Mouse (Mus musculus) T-helper 17 cell (primary cell): ENCODE measurements around the gene Gm28308.

Experiments
- in situ Hi-C, 2 experiments: fragments of 300-600 bp; cut with MboI, MseI; formaldehyde crosslinking; loops; 1 replicate in 1 of 2; 2 replicates in 1 of 2; pipeline ENCODE4 v1.15.1; 2025; ENCODE audit warnings: high pct_unique_total_duplicates in 2 of 2

Gene Gm28308

GRCm38 (mm10) chr6:52160511-52161335 lies 52.4 kb downstream of the Gm28308 start:
- in situ Hi-C loops: no loop called here

- in situ Hi-C loops: no loop called here
Measured at GRCm38 (mm10) chr6:52159979-52160378, 53.2 kb downstream of the Gm28308 start.

GRCm38 (mm10) chr6:52159164-52159761 lies 53.9 kb downstream of the Gm28308 start:
- in situ Hi-C loops: no loop called here

GRCm38 (mm10) chr6:52158276-52159051 lies 54.7 kb downstream of the Gm28308 start, which contains the start of gene Hoxa1:
Hoxa1 (minus strand) TSS chr6:52158317.
- in situ Hi-C loops: no loop called here

GRCm38 (mm10) chr6:52157466-52158275 lies 55.5 kb downstream of the Gm28308 start:
- in situ Hi-C loops: no loop called here

- in situ Hi-C loops: no loop called here
Measured at GRCm38 (mm10) chr6:52156551-52157200, 56.5 kb downstream of the Gm28308 start.

- in situ Hi-C loops: no loop called here
Measured at GRCm38 (mm10) chr6:52155471-52155870, 57.7 kb downstream of the Gm28308 start.

GRCm38 (mm10) chr6:52154044-52154443 lies 59.1 kb downstream of the Gm28308 start:
- in situ Hi-C loops: no loop called here

GRCm38 (mm10) chr6:52153270-52153669 lies 59.9 kb downstream of the Gm28308 start:
- in situ Hi-C loops: no loop called here

- in situ Hi-C loops: no loop called here
Measured at GRCm38 (mm10) chr6:52152226-52153193, 60.6 kb downstream of the Gm28308 start.

- in situ Hi-C loops: no loop called here
Measured at GRCm38 (mm10) chr6:52151571-52151970, 61.6 kb downstream of the Gm28308 start.

GRCm38 (mm10) chr6:52150401-52150966 lies 62.7 kb downstream of the Gm28308 start:
- in situ Hi-C loops: no loop called here

- in situ Hi-C loops: no loop called here
Measured at GRCm38 (mm10) chr6:52139115-52139514, 74.0 kb downstream of the Gm28308 start.

GRCm38 (mm10) chr6:52138576-52138975 lies 74.6 kb downstream of the Gm28308 start:
- in situ Hi-C loops: no loop called here

GRCm38 (mm10) chr6:52137841-52138535 lies 75.2 kb downstream of the Gm28308 start:
- in situ Hi-C loops: no loop called here

GRCm38 (mm10) chr6:52123673-52124072 lies 89.5 kb downstream of the Gm28308 start:
- in situ Hi-C loops: no loop called here

- in situ Hi-C loops: no loop called here
Measured at GRCm38 (mm10) chr6:52121173-52121572, 92.0 kb downstream of the Gm28308 start.

- in situ Hi-C loops: no loop called here
Measured at GRCm38 (mm10) chr6:52118903-52119635, 94.1 kb downstream of the Gm28308 start.
